In genomic region chr9:48600066-48600465, GRCm38 (mm10) we compare ENCODE assay signal across 27 mouse cellular contexts. TPM values are rescaled to one million over a fixed set of nuclear protein-coding genes. Genes with fewer than 3 reads are reported as not detected.
DNase-seq lines count a peak whose midpoint lies in the region; ATAC-seq lines count a peak whose summit lies in the region.
"Had no signal": no experiment of that assay in that cellular context is flagged by ENCODE, and none has a peak within 500 bp of the region (broad histone marks: within the 10 kb centered on the region; RNA-seq: fewer than 3 reads in every experiment).

No protein-coding gene starts in this region.

- 42% methylated on average over 2 of the region's 2 CpGs for WGBS in forebrain, embryonic 16.5 days
- 49% methylated on average over 2 of the region's 2 CpGs for WGBS in forebrain, embryonic 15.5 days
- 45% methylated on average over 2 of the region's 2 CpGs for WGBS in heart, embryonic 10.5 days

- intact Hi-C loops in heart, postnatal 25 days (cut with DNase I) = no loop called here

- no peaks in the 10 kb centered on the region for H3K9me3 ChIP-seq in forebrain, embryonic 16.5 days (ENCODE audit: control insufficient read depth, low read length)
- H3K9me3 ChIP-seq in forebrain, embryonic 15.5 days = no peaks in the 10 kb centered on the region
- no peaks in the 10 kb centered on the region for H3K9me3 ChIP-seq in heart, embryonic 10.5 days
- H3K9me3 ChIP-seq: forebrain, embryonic 13.5 days; hindbrain, embryonic 13.5 days; liver, embryonic 15.5 days had no signal

- H3K27ac ChIP-seq in forebrain, embryonic 16.5 days (ENCODE audit: low read length) = 0 out of 2 replicates have a peak overlapping the region, but pooled peaks have one; percentile 24
- no peak overlapping the region for H3K27ac ChIP-seq in forebrain, embryonic 15.5 days (replicated peaks)
- no peak overlapping the region for H3K27ac ChIP-seq in heart, embryonic 10.5 days
- H3K27ac ChIP-seq: forebrain, embryonic 13.5 days; hindbrain, embryonic 13.5 days; liver, embryonic 15.5 days had no signal

- no peaks in the 10 kb centered on the region for H3K27me3 ChIP-seq in forebrain, embryonic 16.5 days (replicated peaks; ENCODE audit: control insufficient read depth, insufficient read depth, low read length)
- no peaks in the 10 kb centered on the region for H3K27me3 ChIP-seq in forebrain, embryonic 15.5 days
- peaks cover 8% of the 10 kb centered on the region; the same call in 1 of the 2 replicates for H3K27me3 ChIP-seq in heart, embryonic 10.5 days (ENCODE audit: insufficient read depth, poor library complexity, severe bottlenecking)
- H3K27me3 ChIP-seq: hindbrain, embryonic 13.5 days had no signal

- H3K4me2 ChIP-seq in forebrain, embryonic 16.5 days (ENCODE audit: low read length) = no peak overlapping the region
- H3K4me2 ChIP-seq in forebrain, embryonic 15.5 days (replicated peaks) = no peak overlapping the region
- H3K4me2 ChIP-seq: forebrain, embryonic 13.5 days; hindbrain, embryonic 13.5 days; liver, embryonic 15.5 days; lung, embryonic 14.5 days; midbrain, embryonic 11.5 days had no signal

- H3K36me3 ChIP-seq in forebrain, embryonic 16.5 days (ENCODE audit: control insufficient read depth, insufficient read depth) = no peaks in the 10 kb centered on the region
- H3K36me3 ChIP-seq in forebrain, embryonic 15.5 days = no peaks in the 10 kb centered on the region
- H3K36me3 ChIP-seq in heart, embryonic 10.5 days = no peaks in the 10 kb centered on the region
- H3K36me3 ChIP-seq: hindbrain, embryonic 13.5 days; liver, embryonic 15.5 days had no signal

- peak; percentile 24 for DNase-seq in heart, embryonic 10.5 days (ENCODE audit: low spot score)
- DNase-seq in heart, postnatal 25 days (ENCODE audit: low spot score) = no peak
- DNase-seq in 3T3-L1 (ENCODE audit: low read depth, low spot score) = peak; percentile 58
- peak; percentile 62 for DNase-seq in brain, adult 2 months (ENCODE audit: low read depth, low spot score)
- DNase-seq in kidney, postnatal 14 days = no peak
- DNase-seq in ovary, postnatal 10 days (ENCODE audit: low spot score) = no peak
- DNase-seq: adrenal gland, adult 2 months; adrenal gland, postnatal 36 days; cerebellum, adult 8-10 months; cerebellum, postnatal 25 days; heart, postnatal 36 days; kidney, adult 9 months; kidney, postnatal 10 days; layer of hippocampus, adult 9-11 months; lung, embryonic 14.5 days; right cerebral cortex, postnatal 25 days; spleen, adult 18-20 months; thymus, adult 18-20 months; thymus, postnatal 4 days had no signal

- no peaks in the 10 kb centered on the region for H3K4me1 ChIP-seq in forebrain, embryonic 16.5 days (replicated peaks; ENCODE audit: control insufficient read depth, insufficient read depth, low read length)
- H3K4me1 ChIP-seq in forebrain, embryonic 15.5 days = 0 out of 2 replicates have a peak, but pooled peaks cover 3% of the 10 kb centered on the region
- no peaks in the 10 kb centered on the region for H3K4me1 ChIP-seq in heart, embryonic 10.5 days
- H3K4me1 ChIP-seq: liver, embryonic 15.5 days had no signal

- no peak for ATAC-seq in forebrain, embryonic 16.5 days
- no peak for ATAC-seq in forebrain, embryonic 15.5 days (replicated peaks)
- ATAC-seq: CD4-positive, CD25-positive, alpha-beta regulatory T cell, adult 4 months; forebrain, embryonic 13.5 days; intestine, embryonic 16.5 days had no signal

- H3K9ac ChIP-seq in forebrain, embryonic 16.5 days (replicated peaks; ENCODE audit: low read depth, low read length) = no peak overlapping the region
- no peak overlapping the region for H3K9ac ChIP-seq in forebrain, embryonic 15.5 days (replicated peaks)
- H3K9ac ChIP-seq: forebrain, embryonic 13.5 days; hindbrain, embryonic 13.5 days; liver, embryonic 15.5 days; lung, embryonic 14.5 days had no signal

- H3K4me3 ChIP-seq in forebrain, embryonic 16.5 days (replicated peaks; ENCODE audit: low read length) = no peak overlapping the region
- no peak overlapping the region for H3K4me3 ChIP-seq in forebrain, embryonic 15.5 days
- no peak overlapping the region for H3K4me3 ChIP-seq in heart, embryonic 10.5 days
- H3K4me3 ChIP-seq: forebrain, embryonic 13.5 days; hindbrain, embryonic 13.5 days; liver, embryonic 15.5 days had no signal

RNA-seq across cellular contexts. Expression of gene Nnmt, which starts 4.9 kb away (rescaled TPM):
- 1.2 and 1.4 TPM in 2 replicates for polyA plus RNA-seq in forebrain, embryonic 16.5 days (2015; fragmentation: Nextera tagmentation; extraction: Ambion mirVana)
- polyA plus RNA-seq in forebrain, embryonic 15.5 days (2015; fragmentation: Nextera tagmentation; extraction: Ambion mirVana) = 0.42 and 0.74 TPM in 2 replicates
- polyA plus RNA-seq in heart, embryonic 10.5 days (2016; fragmentation: Nextera tagmentation; extraction: Ambion mirVana) = 2.1 and 2.5 TPM in 2 replicates
- 1 to 10 TPM; 5.1 to 5.5 TPM for total RNA-seq in heart, postnatal 25 days (2021)
- polyA plus RNA-seq: CD4-positive, CD25-positive, alpha-beta regulatory T cell, adult 4 months; forebrain, embryonic 13.5 days had no signal

Comparison
In these comparisons a context has a peak if more than half of its experiments do, and no peak if none do; other contexts are left out.
1. DNase-seq: peak in heart, embryonic 10.5 days (single experiment), 3T3-L1 (single experiment) and brain, adult 2 months (single experiment); none in heart, postnatal 25 days (single experiment), kidney, postnatal 14 days (single experiment) and ovary, postnatal 10 days (single experiment).